Mouse (Mus musculus): Measurements from ENCODE around the gene Gm13290. TPM values are rescaled to one million over a fixed set of nuclear protein-coding genes. Genes with fewer than 3 reads are reported as not detected.
A peak's percentile ranks its signal among the peaks of the same experiment; 100 is the strongest.
"Not testable (repeated sequence)": the region's sequence is repeated elsewhere in the genome, so short reads cannot be mapped to it uniquely, and the experiment has no call there.

Gene Gm13290
- polyA plus RNA-seq, 1 experiment from 2014 or later = 0.45 TPM

DNA sequence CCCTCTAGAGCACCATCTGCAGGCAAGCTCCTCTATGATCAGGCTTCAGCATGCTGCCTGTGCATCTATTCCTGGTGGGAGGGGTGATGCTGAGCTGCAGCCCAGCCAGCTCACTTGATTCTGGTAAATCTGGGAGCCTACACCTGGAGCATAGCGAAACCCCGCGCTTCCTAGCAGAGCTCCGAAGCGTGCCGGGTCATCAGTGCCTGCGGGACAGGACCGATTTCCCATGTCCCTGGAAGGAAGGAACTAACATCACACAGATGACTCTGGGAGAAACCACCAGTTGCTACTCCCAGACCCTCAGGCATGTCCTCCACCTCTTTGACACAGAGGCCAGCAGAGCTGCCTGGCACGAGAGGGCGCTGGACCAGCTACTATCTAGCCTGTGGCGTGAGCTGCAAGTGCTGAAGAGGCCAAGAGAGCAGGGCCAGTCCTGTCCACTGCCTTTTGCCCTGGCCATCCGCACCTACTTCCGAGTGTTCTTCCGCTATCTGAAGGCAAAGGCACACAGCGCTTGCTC, 18.8 kb upstream of the Gm13290 start, which contains the start of gene Gm13271:
Gene Gm13271 (plus strand): TSS at position 51 of the 523 bp plus-strand sequence.
- 58% methylated on average over 14 of the region's 15 CpGs for WGBS
- H3K9ac ChIP-seq (ENCODE audit: low read length); H3K4me1 ChIP-seq (ENCODE audit: control insufficient read depth, insufficient read depth, low read length); ATAC-seq (replicated peaks; ENCODE audit: extremely low read depth, insufficient read depth, low FRiP score); H3K36me3 ChIP-seq (ENCODE audit: control insufficient read depth, insufficient read depth); H3K27ac ChIP-seq (ENCODE audit: low read length); H3K9me3 ChIP-seq (replicated peaks; ENCODE audit: control insufficient read depth, low read length); H3K27me3 ChIP-seq (ENCODE audit: control insufficient read depth, insufficient read depth, low read length); H3K4me3 ChIP-seq (ENCODE audit: low read length); H3K4me2 ChIP-seq (ENCODE audit: low read depth, low read length): not testable (repeated sequence)

- peak overlapping the region; percentile 83 for H3K9ac ChIP-seq (ENCODE audit: low read length)
- 9% methylated on average over 28 of the region's 31 CpGs for WGBS
- peak overlapping the region; percentile 76 for H3K4me2 ChIP-seq (ENCODE audit: low read depth, low read length)
- not testable (repeated sequence) for H3K9me3 ChIP-seq (replicated peaks; ENCODE audit: control insufficient read depth, low read length); H3K36me3 ChIP-seq (ENCODE audit: control insufficient read depth, insufficient read depth); ATAC-seq (replicated peaks; ENCODE audit: extremely low read depth, insufficient read depth, low FRiP score); H3K27me3 ChIP-seq (ENCODE audit: control insufficient read depth, insufficient read depth, low read length); H3K4me1 ChIP-seq (ENCODE audit: control insufficient read depth, insufficient read depth, low read length)
- H3K27ac ChIP-seq (ENCODE audit: low read length) = peak overlapping the region; percentile 97
- peak overlapping the region; percentile 70 for H3K4me3 ChIP-seq (ENCODE audit: low read length)
Measured at GRCm38 (mm10) chr4:88756581-88757513, 16.8 kb upstream of the Gm13290 start.

GRCm38 (mm10) chr4:88757628-88758031, 16.0 kb upstream of the Gm13290 start:
- not testable (repeated sequence) for H3K4me1 ChIP-seq (ENCODE audit: control insufficient read depth, insufficient read depth, low read length); H3K27me3 ChIP-seq (ENCODE audit: control insufficient read depth, insufficient read depth, low read length); H3K9me3 ChIP-seq (replicated peaks; ENCODE audit: control insufficient read depth, low read length); H3K36me3 ChIP-seq (ENCODE audit: control insufficient read depth, insufficient read depth)
- Histone ChIP-seq H3K9ac (ENCODE audit: low read length) (peak overlapping the region; percentile 83), H3K27ac (ENCODE audit: low read length) (peak overlapping the region; percentile 97), H3K4me3 (ENCODE audit: low read length) (peak overlapping the region; percentile 70), H3K4me2 (ENCODE audit: low read depth, low read length) (peak overlapping the region; percentile 76)
- WGBS = 0% methylated on average over 15 of the region's 21 CpGs
- ATAC-seq (replicated peaks; ENCODE audit: extremely low read depth, insufficient read depth, low FRiP score) = peak; percentile 100

GRCm38 (mm10) chr4:88758751-88759150, 14.9 kb upstream of the Gm13290 start:
- WGBS = 84% methylated on average over 8 of the region's 9 CpGs
- H3K27me3 ChIP-seq (ENCODE audit: control insufficient read depth, insufficient read depth, low read length) = not testable (repeated sequence)

DNA sequence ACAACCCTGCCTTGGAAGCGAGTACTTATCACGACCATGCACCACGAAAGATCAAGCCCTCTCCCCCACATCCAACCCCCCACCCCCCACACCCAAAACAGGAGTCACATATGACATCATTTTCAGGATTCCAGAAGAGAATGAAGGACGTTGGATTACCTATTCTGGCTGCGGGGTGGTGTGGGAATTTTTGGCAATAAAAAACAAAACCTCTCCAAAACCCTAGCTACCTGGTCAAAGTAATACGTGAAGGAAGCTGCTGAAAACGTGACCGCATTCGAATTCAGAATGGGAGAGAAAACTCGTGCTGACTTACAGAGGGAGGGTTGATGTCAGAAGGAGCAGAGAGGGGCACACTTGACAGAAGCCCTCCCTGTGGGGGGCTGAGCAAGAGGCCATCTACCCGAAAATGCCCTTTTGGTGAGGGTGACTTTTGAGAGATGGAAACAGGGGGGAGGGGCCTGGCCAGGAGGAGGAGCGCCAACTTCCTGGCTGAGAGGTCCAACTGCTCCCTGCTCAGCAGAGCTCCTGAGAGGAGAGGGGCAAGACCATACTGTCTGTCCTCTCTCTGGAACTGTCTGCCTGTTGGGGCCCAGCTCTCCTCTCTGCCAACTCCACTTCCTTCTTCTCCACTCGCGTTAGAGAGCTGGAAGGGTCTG, 13.9 kb upstream of the Gm13290 start, which contains the start of gene Gm13283:
Gene Gm13283 (plus strand): TSS at position 510 of the 659 bp plus-strand sequence.
- Histone ChIP-seq H3K27ac (ENCODE audit: low read length) (peak within 1 kb of the TSS; percentile 68), H3K4me3 (ENCODE audit: low read length) (peak within 1 kb of the TSS; percentile 40), H3K4me2 (ENCODE audit: low read depth, low read length) (peak within 1 kb of the TSS; percentile 49)
- not testable (repeated sequence) for H3K9me3 ChIP-seq (replicated peaks; ENCODE audit: control insufficient read depth, low read length); H3K36me3 ChIP-seq (ENCODE audit: control insufficient read depth, insufficient read depth); H3K4me1 ChIP-seq (ENCODE audit: control insufficient read depth, insufficient read depth, low read length); ATAC-seq (replicated peaks; ENCODE audit: extremely low read depth, insufficient read depth, low FRiP score); H3K9ac ChIP-seq (ENCODE audit: low read length); H3K27me3 ChIP-seq (ENCODE audit: control insufficient read depth, insufficient read depth, low read length)
- WGBS = 14% methylated on average over 8 of the region's 14 CpGs

More at GRCm38 (mm10) chr4:88758751-88759150, 14.9 kb upstream of the Gm13290 start:
- not testable (repeated sequence) for H3K9me3 ChIP-seq (replicated peaks; ENCODE audit: control insufficient read depth, low read length); H3K4me1 ChIP-seq (ENCODE audit: control insufficient read depth, insufficient read depth, low read length); H3K4me2 ChIP-seq (ENCODE audit: low read depth, low read length); H3K4me3 ChIP-seq (ENCODE audit: low read length); H3K27ac ChIP-seq (ENCODE audit: low read length); H3K9ac ChIP-seq (ENCODE audit: low read length); ATAC-seq (replicated peaks; ENCODE audit: extremely low read depth, insufficient read depth, low FRiP score); H3K36me3 ChIP-seq (ENCODE audit: control insufficient read depth, insufficient read depth)

GRCm38 (mm10) chr4:88760431-88760830, 13.2 kb upstream of the Gm13290 start:
- not testable (repeated sequence) for H3K36me3 ChIP-seq (ENCODE audit: control insufficient read depth, insufficient read depth); H3K9me3 ChIP-seq (replicated peaks; ENCODE audit: control insufficient read depth, low read length); ATAC-seq (replicated peaks; ENCODE audit: extremely low read depth, insufficient read depth, low FRiP score); H3K4me1 ChIP-seq (ENCODE audit: control insufficient read depth, insufficient read depth, low read length); H3K27me3 ChIP-seq (ENCODE audit: control insufficient read depth, insufficient read depth, low read length); H3K9ac ChIP-seq (ENCODE audit: low read length)
- peak overlapping the region; percentile 40 for H3K4me3 ChIP-seq (ENCODE audit: low read length)
- H3K27ac ChIP-seq (ENCODE audit: low read length) = peak overlapping the region; percentile 68
- peak overlapping the region; percentile 49 for H3K4me2 ChIP-seq (ENCODE audit: low read depth, low read length)
- under 1% methylated on average over 21 of the region's 28 CpGs for WGBS

GRCm38 (mm10) chr4:88761776-88762175, 11.9 kb upstream of the Gm13290 start:
- not testable (repeated sequence) for ATAC-seq (replicated peaks; ENCODE audit: extremely low read depth, insufficient read depth, low FRiP score); H3K4me3 ChIP-seq (ENCODE audit: low read length); H3K36me3 ChIP-seq (ENCODE audit: control insufficient read depth, insufficient read depth); H3K4me2 ChIP-seq (ENCODE audit: low read depth, low read length); H3K27me3 ChIP-seq (ENCODE audit: control insufficient read depth, insufficient read depth, low read length); H3K9ac ChIP-seq (ENCODE audit: low read length); H3K4me1 ChIP-seq (ENCODE audit: control insufficient read depth, insufficient read depth, low read length); H3K9me3 ChIP-seq (replicated peaks; ENCODE audit: control insufficient read depth, low read length); H3K27ac ChIP-seq (ENCODE audit: low read length)
- 60% methylated on average over 6 of the region's 8 CpGs for WGBS

GRCm38 (mm10) chr4:88762341-88762740, 11.3 kb upstream of the Gm13290 start:
- H3K4me2 ChIP-seq (ENCODE audit: low read depth, low read length) = peak overlapping the region; percentile 52; the same call in 1 of the 2 replicates
- not testable (repeated sequence) for H3K27ac ChIP-seq (ENCODE audit: low read length); H3K27me3 ChIP-seq (ENCODE audit: control insufficient read depth, insufficient read depth, low read length); H3K4me1 ChIP-seq (ENCODE audit: control insufficient read depth, insufficient read depth, low read length); ATAC-seq (replicated peaks; ENCODE audit: extremely low read depth, insufficient read depth, low FRiP score); H3K36me3 ChIP-seq (ENCODE audit: control insufficient read depth, insufficient read depth); H3K4me3 ChIP-seq (ENCODE audit: low read length); H3K9me3 ChIP-seq (replicated peaks; ENCODE audit: control insufficient read depth, low read length); H3K9ac ChIP-seq (ENCODE audit: low read length)
- 55% methylated on average over 8 of the region's 9 CpGs for WGBS
